Mouse (Mus musculus) hindbrain, embryonic 13.5 days (tissue): ENCODE measurements around the gene Pofut1. TPM values are rescaled to one million over a fixed set of nuclear protein-coding genes. Genes with fewer than 3 reads are reported as not detected.
A peak's percentile ranks its signal among the peaks of the same experiment; 100 is the strongest.
"Not testable (repeated sequence)": the region's sequence is repeated elsewhere in the genome, so short reads cannot be mapped to it uniquely, and the experiment has no call there.

Source experiments
- ATAC-seq: fragments of 200-750 bp; cut with Nextera tagmentation; 2 replicates; pipeline ENCODE4 v1.8.0; 2017; ENCODE audit warnings: moderate TSS enrichment; ENCODE audit not compliant: low FRiP score
- H3K27ac ChIP-seq: fragments of 300-500 bp; sonication (generic); 2 replicates; pipeline ENCODE4 v1.5.1; 2015; ENCODE audit warnings: inconsistent platforms, mild to moderate bottlenecking, moderate library complexity
- H3K27me3 ChIP-seq: fragments of 300-500 bp; sonication (generic); 2 replicates; pipeline ENCODE4 v1.6.1; 2015; ENCODE audit warnings: mild to moderate bottlenecking, inconsistent platforms
- H3K36me3 ChIP-seq: fragments of 300-500 bp; sonication (generic); 2 replicates; pipeline ENCODE4 v1.6.1; 2015; ENCODE audit warnings: mild to moderate bottlenecking, inconsistent platforms
- H3K4me1 ChIP-seq: fragments of 300-500 bp; sonication (generic); replicated peaks from 2 replicates; pipeline ENCODE4 v1.6.1; 2015; ENCODE audit warnings: inconsistent platforms
- H3K4me2 ChIP-seq: fragments of 300-500 bp; sonication (generic); 2 replicates; pipeline ENCODE4 v1.6.1; 2015; ENCODE audit warnings: inconsistent platforms, mild to moderate bottlenecking, moderate library complexity
- H3K4me3 ChIP-seq: fragments of 300-500 bp; sonication (generic); 2 replicates; pipeline ENCODE4 v1.5.1; 2015; ENCODE audit warnings: mild to moderate bottlenecking, inconsistent platforms
- H3K9ac ChIP-seq: fragments of 300-500 bp; sonication (generic); 2 replicates; pipeline ENCODE4 v1.6.1; 2015; ENCODE audit warnings: mild to moderate bottlenecking, inconsistent platforms
- H3K9me3 ChIP-seq: fragments of 300-500 bp; sonication (generic); 2 replicates; pipeline ENCODE4 v1.6.1; 2016; ENCODE audit warnings: inconsistent platforms
- WGBS: fragments of 180-500 bp; shearing (Covaris S2); methylation state at CpG from one replicate; pipeline ENCODE4 v1.1.7; 2015; 5-methylcytosine and 5-hydroxymethylcytosine counted together
- polyA plus RNA-seq: library from polyadenylated mRNA; unstranded; fragments of >200 nt; fragmentation: Nextera tagmentation; extraction: Ambion mirVana; gene quantifications from 2 replicates; pipeline ENCODE4 v1.2.1, GENCODE M21; 2015

The Pofut1 gene
- polyA plus RNA-seq, 1 experiment from 2014 or later: 5.5 TPM

- Histone ChIP-seq H3K4me1 (peaks cover 64% of the 10 kb centered on the region), H3K27ac (peak overlapping the region; percentile 90), H3K9ac (peak overlapping the region; percentile 99), H3K9me3 (no peaks in the 10 kb centered on the region), H3K4me2 (peak overlapping the region; percentile 86), H3K27me3 (no peaks in the 10 kb centered on the region), H3K36me3 (peaks cover 18% of the 10 kb centered on the region), H3K4me3 (peak overlapping the region; percentile 96)
- ATAC-seq: peak; percentile 83; the same call in 1 of the 2 replicates
- under 1% methylated on average over 32 of the region's 33 CpGs for WGBS
Observed at GRCm38 (mm10) chr2:153240701-153241235, 565 bp upstream of the Pofut1 start.

- 66% methylated on average over 6 of the region's 6 CpGs for WGBS
- H3K9me3 ChIP-seq: no peaks in the 10 kb centered on the region
- H3K4me3 ChIP-seq: peak overlapping the region; percentile 96
- H3K4me2 ChIP-seq: peak overlapping the region; percentile 86
- no peak for ATAC-seq
- H3K9ac ChIP-seq: peak overlapping the region; percentile 99
- H3K27me3 ChIP-seq: no peaks in the 10 kb centered on the region
- H3K4me1 ChIP-seq: peaks cover 64% of the 10 kb centered on the region
- H3K36me3 ChIP-seq: peaks cover 22% of the 10 kb centered on the region; the same call in 1 of the 2 replicates
- no peak overlapping the region; the same call in 1 of the 2 replicates for H3K27ac ChIP-seq
Observed at GRCm38 (mm10) chr2:153242156-153242555, 823 bp downstream of the Pofut1 start.

GRCm38 (mm10) chr2:153249751-153250150, 8.4 kb downstream of the Pofut1 start:
- no peak for ATAC-seq
- Histone ChIP-seq H3K9ac (no peak overlapping the region), H3K36me3 (peaks cover 65% of the 10 kb centered on the region), H3K27me3 (no peaks in the 10 kb centered on the region), H3K4me3 (no peak overlapping the region), H3K4me2 (no peak overlapping the region), H3K9me3 (no peaks in the 10 kb centered on the region), H3K4me1 (0 out of 2 replicates have a peak, but pooled peaks cover 3% of the 10 kb centered on the region), H3K27ac (no peak overlapping the region)
- WGBS: 94% methylated on average over 5 of the region's 5 CpGs

GRCm38 (mm10) chr2:153256604-153257003, 15.3 kb downstream of the Pofut1 start:
- Histone ChIP-seq H3K4me3 (no peak overlapping the region), H3K27ac (no peak overlapping the region), H3K27me3 (no peaks in the 10 kb centered on the region), H3K36me3 (peaks cover 46% of the 10 kb centered on the region), H3K4me1 (no peaks in the 10 kb centered on the region), H3K9ac (no peak overlapping the region), H3K4me2 (no peak overlapping the region), H3K9me3 (no peaks in the 10 kb centered on the region)
- ATAC-seq: no peak
- 96% methylated on average over 2 of the region's 2 CpGs for WGBS

GRCm38 (mm10) chr2:153259030-153259863, 17.9 kb downstream of the Pofut1 start:
- H3K9me3 ChIP-seq: no peaks in the 10 kb centered on the region
- peaks cover 49% of the 10 kb centered on the region for H3K36me3 ChIP-seq
- no peak overlapping the region for H3K27ac ChIP-seq
- no peak for ATAC-seq
- H3K4me3 ChIP-seq: no peak overlapping the region
- 0 out of 2 replicates have a peak overlapping the region, but pooled peaks have one; percentile 14 for H3K9ac ChIP-seq
- H3K4me2 ChIP-seq: no peak overlapping the region
- no peaks in the 10 kb centered on the region for H3K27me3 ChIP-seq
- WGBS: 91% methylated on average over 12 of the region's 12 CpGs
- no peaks in the 10 kb centered on the region for H3K4me1 ChIP-seq

GRCm38 (mm10) chr2:153259864-153260674, 18.7 kb downstream of the Pofut1 start:
- H3K4me1 ChIP-seq: no peaks in the 10 kb centered on the region
- H3K9me3 ChIP-seq: no peaks in the 10 kb centered on the region
- no peak overlapping the region for H3K4me2 ChIP-seq
- no peak overlapping the region for H3K27ac ChIP-seq
- WGBS: 77% methylated on average over 3 of the region's 3 CpGs
- H3K9ac ChIP-seq: no peak overlapping the region
- H3K4me3 ChIP-seq: no peak overlapping the region
- peaks cover 57% of the 10 kb centered on the region for H3K36me3 ChIP-seq
- no peak for ATAC-seq
- no peaks in the 10 kb centered on the region for H3K27me3 ChIP-seq

GRCm38 (mm10) chr2:153263053-153263452, 21.7 kb downstream of the Pofut1 start:
- peaks cover 82% of the 10 kb centered on the region for H3K36me3 ChIP-seq
- H3K4me2 ChIP-seq: no peak overlapping the region
- no peak overlapping the region for H3K4me3 ChIP-seq
- no peak overlapping the region for H3K9ac ChIP-seq
- no peak for ATAC-seq
- H3K4me1 ChIP-seq: no peaks in the 10 kb centered on the region
- no peaks in the 10 kb centered on the region for H3K27me3 ChIP-seq
- H3K9me3 ChIP-seq: no peaks in the 10 kb centered on the region
- WGBS: 89% methylated on average over 7 of the region's 7 CpGs
- no peak overlapping the region for H3K27ac ChIP-seq

- Histone ChIP-seq H3K36me3 (peaks cover 55% of the 10 kb centered on the region), H3K4me2 (no peak overlapping the region), H3K4me1 (0 out of 2 replicates have a peak, but pooled peaks cover 3% of the 10 kb centered on the region), H3K27me3 (no peaks in the 10 kb centered on the region), H3K9ac (no peak overlapping the region), H3K4me3 (no peak overlapping the region), H3K9me3 (no peaks in the 10 kb centered on the region), H3K27ac (no peak overlapping the region)
- no peak for ATAC-seq
- WGBS: 94% methylated on average over 2 of the region's 2 CpGs
Observed at GRCm38 (mm10) chr2:153267331-153267730, 26.0 kb downstream of the Pofut1 start.

- not testable (repeated sequence) for ATAC-seq, H3K27me3 ChIP-seq, H3K27ac ChIP-seq, H3K4me2 ChIP-seq, H3K4me1 ChIP-seq, H3K4me3 ChIP-seq, H3K9ac ChIP-seq, H3K9me3 ChIP-seq
- H3K36me3 ChIP-seq: peaks cover 26% of the 10 kb centered on the region
- 76% methylated on average over 8 of the region's 8 CpGs for WGBS
Observed at GRCm38 (mm10) chr2:153270231-153270915, 29.0 kb downstream of the Pofut1 start.

GRCm38 (mm10) chr2:153274200-153274918, 33.0 kb downstream of the Pofut1 start:
- H3K4me2 ChIP-seq, ATAC-seq, H3K9ac ChIP-seq, H3K27ac ChIP-seq, H3K27me3 ChIP-seq, H3K4me3 ChIP-seq, H3K4me1 ChIP-seq, H3K9me3 ChIP-seq, H3K36me3 ChIP-seq: not testable (repeated sequence)
- WGBS: 87% methylated on average over 6 of the region's 6 CpGs

GRCm38 (mm10) chr2:153274919-153275247, 33.5 kb downstream of the Pofut1 start:
- WGBS: 85% methylated on average over 6 of the region's 6 CpGs
- ATAC-seq: no peak

More at GRCm38 (mm10) chr2:153274919-153275247, 33.5 kb downstream of the Pofut1 start:
- H3K4me2 ChIP-seq: no peak overlapping the region
- no peak overlapping the region for H3K27ac ChIP-seq
- H3K4me1 ChIP-seq: peaks cover 3% of the 10 kb centered on the region; the same call in 1 of the 2 replicates
- no peak overlapping the region for H3K4me3 ChIP-seq
- no peaks in the 10 kb centered on the region for H3K9me3 ChIP-seq
- no peaks in the 10 kb centered on the region for H3K27me3 ChIP-seq
- no peaks in the 10 kb centered on the region for H3K36me3 ChIP-seq
- no peak overlapping the region for H3K9ac ChIP-seq
